Mouse (Mus musculus): ENCODE results near the gene Ifitm7. TPM values are rescaled to one million over a fixed set of nuclear protein-coding genes. Genes with fewer than 3 reads are reported as not detected.

The Ifitm7 gene
- polyA plus RNA-seq, 1 experiment from 2014 or later: not detected

DNA sequence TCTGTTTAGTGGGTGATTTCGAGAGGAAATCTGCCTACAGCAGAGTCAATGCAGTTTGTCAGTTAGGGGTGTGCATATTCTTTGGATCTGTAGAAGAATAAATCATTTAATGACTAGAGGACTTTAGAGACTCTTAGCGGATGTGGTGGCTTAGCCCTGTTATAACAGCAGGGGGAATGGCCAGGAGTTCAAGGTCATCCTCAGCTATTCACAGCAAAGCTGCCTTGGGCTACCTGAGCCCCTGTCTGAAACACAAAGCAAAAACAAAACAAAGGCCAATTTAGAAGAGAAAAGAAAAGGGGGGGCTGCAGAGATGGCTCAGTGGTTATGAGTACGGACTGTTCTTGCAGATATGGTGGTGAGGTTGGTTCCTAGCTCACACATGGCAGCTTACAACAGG is 35.4 kb downstream of the Ifitm7 start:
- no peak for DNase-seq (ENCODE audit: low spot score)
- Histone ChIP-seq H3K27me3 (replicated peaks; ENCODE audit: control insufficient read depth, insufficient read depth, low read length) (no peaks in the 10 kb centered on the region), H3K27ac (ENCODE audit: low read depth, low read length) (no peak overlapping the region), H3K9ac (ENCODE audit: low read depth, low read length) (no peak overlapping the region), H3K4me3 (ENCODE audit: low read depth, low read length) (no peak overlapping the region), H3K36me3 (ENCODE audit: control insufficient read depth, insufficient read depth, low read length) (no peaks in the 10 kb centered on the region), H3K4me2 (no peak overlapping the region), H3K4me1 (replicated peaks; ENCODE audit: control insufficient read depth, insufficient read depth, low read length) (no peaks in the 10 kb centered on the region), H3K9me3 (ENCODE audit: control insufficient read depth, low read length) (no peaks in the 10 kb centered on the region)
- WGBS: 72% methylated on average over 3 of the region's 3 CpGs
- no peak for ATAC-seq (replicated peaks; ENCODE audit: low FRiP score)

DNA sequence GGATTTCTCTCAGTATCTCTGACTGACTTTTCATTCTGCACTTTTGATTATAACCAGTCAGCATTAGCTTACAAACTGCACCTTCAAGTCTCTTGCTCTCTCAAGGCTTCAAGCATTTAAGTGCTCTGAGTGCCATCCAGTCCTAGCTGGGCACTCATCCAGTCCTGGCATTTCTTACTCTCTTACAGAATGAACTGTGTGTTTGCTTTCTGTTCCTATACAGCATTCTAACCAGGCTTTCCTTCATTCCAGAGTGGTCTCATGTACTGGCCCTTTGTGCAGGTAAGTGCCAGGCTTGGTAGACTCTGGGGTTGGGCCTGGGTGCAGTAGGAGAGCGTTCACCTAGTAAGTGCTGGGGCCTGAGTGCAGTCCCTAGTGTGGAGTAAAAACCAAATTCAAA is 40.4 kb downstream of the Ifitm7 start:
- Histone ChIP-seq H3K9me3 (ENCODE audit: control insufficient read depth, low read length) (no peaks in the 10 kb centered on the region), H3K27me3 (replicated peaks; ENCODE audit: control insufficient read depth, insufficient read depth, low read length) (peaks cover 7% of the 10 kb centered on the region), H3K4me1 (replicated peaks; ENCODE audit: control insufficient read depth, insufficient read depth, low read length) (no peaks in the 10 kb centered on the region), H3K36me3 (ENCODE audit: control insufficient read depth, insufficient read depth, low read length) (no peaks in the 10 kb centered on the region), H3K9ac (ENCODE audit: low read depth, low read length) (no peak overlapping the region), H3K27ac (ENCODE audit: low read depth, low read length) (no peak overlapping the region), H3K4me2 (no peak overlapping the region), H3K4me3 (ENCODE audit: low read depth, low read length) (no peak overlapping the region)
- no peak for DNase-seq (ENCODE audit: low spot score)
- 86% methylated on average over 1 of the region's 1 CpGs for WGBS
- no peak for ATAC-seq (replicated peaks; ENCODE audit: low FRiP score)

DNA sequence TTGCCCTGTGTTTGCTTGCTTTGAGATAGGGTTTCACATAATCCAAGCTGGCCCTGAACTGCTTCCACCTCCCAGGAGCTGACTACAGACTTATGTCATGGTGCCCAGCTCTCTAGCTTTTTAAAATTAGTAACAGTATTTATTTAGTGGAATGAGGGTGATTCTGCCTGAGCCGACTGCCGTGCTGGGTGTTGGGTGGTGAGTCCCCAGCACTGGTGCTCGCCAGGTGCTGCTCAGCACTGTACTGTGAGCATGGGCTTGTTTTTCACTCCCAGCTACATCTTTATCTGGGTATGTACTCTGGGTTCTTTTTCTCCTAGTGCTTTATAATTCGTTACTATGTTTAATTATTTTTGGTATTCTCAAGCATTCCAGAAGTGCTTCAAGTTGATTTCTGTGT is 41.5 kb downstream of the Ifitm7 start:
- WGBS: 70% methylated on average over 4 of the region's 4 CpGs
- Histone ChIP-seq H3K4me3 (ENCODE audit: low read depth, low read length) (no peak overlapping the region), H3K36me3 (ENCODE audit: control insufficient read depth, insufficient read depth, low read length) (no peaks in the 10 kb centered on the region), H3K9me3 (ENCODE audit: control insufficient read depth, low read length) (no peaks in the 10 kb centered on the region), H3K27me3 (replicated peaks; ENCODE audit: control insufficient read depth, insufficient read depth, low read length) (peaks cover 18% of the 10 kb centered on the region), H3K4me1 (replicated peaks; ENCODE audit: control insufficient read depth, insufficient read depth, low read length) (no peaks in the 10 kb centered on the region), H3K27ac (ENCODE audit: low read depth, low read length) (no peak overlapping the region), H3K9ac (ENCODE audit: low read depth, low read length) (no peak overlapping the region), H3K4me2 (no peak overlapping the region)
- ATAC-seq (replicated peaks; ENCODE audit: low FRiP score) (no peak), DNase-seq (ENCODE audit: low spot score) (no peak)

DNA sequence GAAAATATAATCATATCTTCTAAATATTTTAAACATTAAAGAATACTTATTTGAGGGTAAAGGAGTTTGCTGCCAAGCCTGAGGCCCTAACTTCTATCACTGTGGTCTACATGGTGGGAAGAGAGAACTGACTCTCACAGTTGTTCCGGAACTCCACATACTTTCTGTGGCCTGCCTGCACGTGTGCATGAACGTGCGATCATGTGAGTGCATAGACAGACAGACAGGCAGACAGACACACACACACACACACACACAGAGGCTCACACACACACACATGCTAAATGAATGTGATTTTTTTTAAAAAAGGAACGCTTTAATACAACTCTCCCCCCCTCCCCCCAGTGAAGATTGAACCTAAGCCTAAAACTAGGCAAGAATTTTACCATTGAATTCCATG is 41.9 kb downstream of the Ifitm7 start:
- no peaks in the 10 kb centered on the region for H3K9me3 ChIP-seq (ENCODE audit: control insufficient read depth, low read length)
- ATAC-seq (replicated peaks; ENCODE audit: low FRiP score) (no peak), DNase-seq (ENCODE audit: low spot score) (no peak)
- no peaks in the 10 kb centered on the region for H3K36me3 ChIP-seq (ENCODE audit: control insufficient read depth, insufficient read depth, low read length)
- 78% methylated on average over 5 of the region's 5 CpGs for WGBS
- no peak overlapping the region for H3K27ac ChIP-seq (ENCODE audit: low read depth, low read length)
- no peak overlapping the region for H3K9ac ChIP-seq (ENCODE audit: low read depth, low read length)
- peaks cover 19% of the 10 kb centered on the region for H3K27me3 ChIP-seq (replicated peaks; ENCODE audit: control insufficient read depth, insufficient read depth, low read length)
- no peak overlapping the region for H3K4me2 ChIP-seq
- H3K4me1 ChIP-seq (replicated peaks; ENCODE audit: control insufficient read depth, insufficient read depth, low read length): no peaks in the 10 kb centered on the region
- H3K4me3 ChIP-seq (ENCODE audit: low read depth, low read length): no peak overlapping the region

DNA sequence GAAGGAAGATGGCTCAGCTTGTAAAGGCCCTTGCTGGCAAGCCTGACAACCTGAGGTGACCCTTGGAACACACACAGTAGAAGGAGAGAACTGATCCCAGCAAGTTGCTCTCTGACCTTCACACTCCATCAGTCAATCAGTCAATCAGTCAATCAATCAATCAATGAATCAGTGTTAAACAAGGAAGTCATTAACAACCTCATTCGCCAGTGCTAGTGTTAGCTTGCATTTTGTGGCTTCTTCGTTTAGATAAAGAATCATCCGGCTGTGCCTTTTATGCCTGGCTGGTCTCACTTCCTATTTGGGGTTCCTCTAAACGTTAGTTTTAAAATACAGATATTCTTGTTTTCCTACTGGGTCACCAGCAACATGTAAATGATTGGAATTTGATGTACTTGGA is 42.5 kb downstream of the Ifitm7 start:
- Histone ChIP-seq H3K36me3 (ENCODE audit: control insufficient read depth, insufficient read depth, low read length) (no peaks in the 10 kb centered on the region), H3K4me1 (replicated peaks; ENCODE audit: control insufficient read depth, insufficient read depth, low read length) (no peaks in the 10 kb centered on the region), H3K27me3 (replicated peaks; ENCODE audit: control insufficient read depth, insufficient read depth, low read length) (peaks cover 22% of the 10 kb centered on the region), H3K27ac (ENCODE audit: low read depth, low read length) (no peak overlapping the region), H3K9me3 (ENCODE audit: control insufficient read depth, low read length) (no peaks in the 10 kb centered on the region), H3K4me3 (ENCODE audit: low read depth, low read length) (no peak overlapping the region), H3K9ac (ENCODE audit: low read depth, low read length) (no peak overlapping the region), H3K4me2 (no peak overlapping the region)
- WGBS: 28% methylated on average over 4 of the region's 4 CpGs
- ATAC-seq (replicated peaks; ENCODE audit: low FRiP score): no peak
- DNase-seq (ENCODE audit: low spot score): no peak

DNA sequence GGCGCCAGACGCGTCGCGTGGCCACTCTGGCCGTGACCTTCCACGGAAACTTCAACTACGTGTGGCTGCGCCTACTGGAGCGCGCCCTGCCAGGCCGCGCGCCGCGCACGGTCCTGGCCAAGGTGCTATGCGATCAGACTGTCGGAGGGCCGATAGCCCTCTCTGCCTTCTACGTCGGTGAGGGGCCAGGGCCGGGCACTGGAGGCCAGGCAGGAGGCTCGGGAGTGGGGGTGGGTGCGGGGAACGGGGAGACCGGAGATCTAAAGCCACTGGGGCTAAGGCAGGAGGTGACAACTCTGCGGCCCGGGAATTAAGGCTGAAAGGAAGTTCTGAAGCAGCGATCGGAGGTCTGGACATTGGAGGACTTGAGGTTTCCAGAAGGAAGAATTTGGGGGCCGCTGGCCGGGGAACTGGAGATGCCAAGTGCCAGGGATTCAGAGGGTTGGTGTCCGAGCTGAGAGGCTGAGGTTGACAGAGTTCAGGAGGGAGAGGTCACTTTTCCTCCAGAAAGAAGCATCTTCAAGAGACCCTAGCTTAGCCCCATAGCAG is 45.8 kb downstream of the Ifitm7 start:
- H3K4me2 ChIP-seq: peak overlapping the region; percentile 63
- H3K9ac ChIP-seq (ENCODE audit: low read depth, low read length): no peak overlapping the region
- no peaks in the 10 kb centered on the region for H3K36me3 ChIP-seq (ENCODE audit: control insufficient read depth, insufficient read depth, low read length)
- no peak overlapping the region for H3K27ac ChIP-seq (ENCODE audit: low read depth, low read length)
- ATAC-seq (replicated peaks; ENCODE audit: low FRiP score) (0 out of 2 replicates have a peak, but pooled peaks have one; percentile 23), DNase-seq (ENCODE audit: low spot score) (peak; percentile 37)
- H3K27me3 ChIP-seq (replicated peaks; ENCODE audit: control insufficient read depth, insufficient read depth, low read length): peaks cover 22% of the 10 kb centered on the region
- H3K4me3 ChIP-seq (ENCODE audit: low read depth, low read length): peak overlapping the region; percentile 49
- H3K4me1 ChIP-seq (replicated peaks; ENCODE audit: control insufficient read depth, insufficient read depth, low read length): no peaks in the 10 kb centered on the region
- WGBS: 5% methylated on average over 34 of the region's 34 CpGs
- H3K9me3 ChIP-seq (ENCODE audit: control insufficient read depth, low read length): no peaks in the 10 kb centered on the region

DNA sequence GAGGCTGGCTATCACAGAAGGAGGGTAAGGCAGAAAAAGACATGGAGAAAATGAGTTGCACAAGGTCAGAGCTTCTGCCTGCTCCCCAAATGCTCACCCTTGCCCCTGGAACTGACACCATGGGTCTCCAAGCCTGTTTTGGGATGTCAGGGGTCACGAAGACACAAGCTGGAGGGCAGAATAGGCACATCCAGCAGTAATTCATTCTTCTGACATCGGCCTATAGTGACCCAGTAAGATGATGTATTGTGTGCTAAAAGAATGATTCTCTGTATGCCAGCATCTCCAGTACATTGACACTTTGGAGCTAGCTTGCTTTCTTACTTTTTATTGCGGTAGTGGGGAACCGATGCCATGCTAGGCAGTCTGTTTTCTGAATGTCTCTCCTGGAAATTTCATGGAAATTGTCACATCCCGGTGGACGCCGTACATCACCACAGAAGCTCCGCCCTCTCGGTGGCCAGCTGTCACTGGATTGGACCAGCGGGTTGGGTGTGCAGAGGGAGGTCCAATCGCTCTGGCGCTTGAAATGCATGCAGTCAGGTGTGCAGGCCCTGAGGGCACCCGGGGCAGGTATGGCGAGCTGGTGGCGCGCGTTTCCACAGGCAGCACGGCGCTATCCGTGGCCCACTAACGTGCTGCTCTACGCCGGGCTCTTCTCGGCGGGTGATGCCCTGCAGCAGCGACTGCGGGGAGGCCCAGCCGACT is 46.4 kb downstream of the Ifitm7 start:
- no peaks in the 10 kb centered on the region for H3K36me3 ChIP-seq (ENCODE audit: control insufficient read depth, insufficient read depth, low read length)
- H3K27me3 ChIP-seq (replicated peaks; ENCODE audit: control insufficient read depth, insufficient read depth, low read length): peaks cover 22% of the 10 kb centered on the region
- H3K9me3 ChIP-seq (ENCODE audit: control insufficient read depth, low read length): no peaks in the 10 kb centered on the region
- peak overlapping the region; percentile 63 for H3K4me2 ChIP-seq
- H3K9ac ChIP-seq (ENCODE audit: low read depth, low read length): no peak overlapping the region
- no peak overlapping the region for H3K27ac ChIP-seq (ENCODE audit: low read depth, low read length)
- ATAC-seq (replicated peaks; ENCODE audit: low FRiP score) (peak; percentile 70), DNase-seq (ENCODE audit: low spot score) (peak; percentile 39)
- H3K4me3 ChIP-seq (ENCODE audit: low read depth, low read length): peak overlapping the region; percentile 49
- 8% methylated on average over 28 of the region's 28 CpGs for WGBS
- no peaks in the 10 kb centered on the region for H3K4me1 ChIP-seq (replicated peaks; ENCODE audit: control insufficient read depth, insufficient read depth, low read length)

All from liver, embryonic 11.5 days (tissue).